Mouse (Mus musculus): ENCODE results near the gene Gm28363. TPM values are rescaled to one million over a fixed set of nuclear protein-coding genes. Genes with fewer than 3 reads are reported as not detected.
"Not testable (repeated sequence)": the region's sequence is repeated elsewhere in the genome, so short reads cannot be mapped to it uniquely, and the experiment has no call there.

Gm28363 gene
- not detected in 2 replicates for polyA plus RNA-seq (2016; fragmentation: Nextera tagmentation; extraction: Ambion mirVana)

DNA sequence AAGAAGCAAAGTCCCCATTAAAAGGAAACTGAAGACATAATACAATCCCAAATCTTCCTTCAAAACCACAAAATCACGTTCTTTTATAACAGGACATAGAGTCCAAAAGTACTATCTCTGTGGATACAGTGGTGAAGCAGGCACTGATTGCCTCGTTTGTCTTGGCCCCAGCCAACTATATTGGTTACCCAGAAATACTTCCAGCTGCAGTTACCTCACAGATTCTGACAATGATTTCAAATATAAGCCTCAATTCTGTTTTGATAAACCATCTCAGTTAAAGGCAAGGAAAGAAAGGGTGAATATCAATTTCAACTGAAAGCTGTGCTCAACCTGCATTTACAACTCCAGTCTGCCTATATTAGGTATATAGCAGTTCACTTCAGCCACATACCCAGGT is at the start of gene Gm28363:
Gm28363 (plus strand) TSS at position 301 of the 400 bp plus-strand sequence.
- H3K9me3 ChIP-seq; ATAC-seq (ENCODE audit: low FRiP score); H3K9ac ChIP-seq; H3K4me3 ChIP-seq (replicated peaks); H3K4me1 ChIP-seq; H3K36me3 ChIP-seq (replicated peaks); H3K27ac ChIP-seq; H3K4me2 ChIP-seq; H3K27me3 ChIP-seq: not testable (repeated sequence)
- WGBS, result 65% methylated on average over 2 of the region's 2 CpGs

- not testable (repeated sequence) for H3K27me3 ChIP-seq; ATAC-seq (ENCODE audit: low FRiP score); H3K9me3 ChIP-seq; H3K4me1 ChIP-seq; H3K4me3 ChIP-seq (replicated peaks); H3K4me2 ChIP-seq; H3K27ac ChIP-seq; H3K9ac ChIP-seq; H3K36me3 ChIP-seq (replicated peaks)
- 63% methylated on average over 1 of the region's 1 CpGs for WGBS
Measured at GRCm38 (mm10) chr1:117650236-117650635, 46.7 kb upstream of the Gm28363 start.

Other genes starting within 250 kb of the Gm28363 start
- not detected in 2 replicates for gene B020011L13Rik, start 84.0 kb downstream of the Gm28363 start, polyA plus RNA-seq (2016; fragmentation: Nextera tagmentation; extraction: Ambion mirVana)
- not detected in 2 replicates for gene Gm28360, start 132.9 kb downstream of the Gm28363 start, polyA plus RNA-seq (2016; fragmentation: Nextera tagmentation; extraction: Ambion mirVana)
- gene Gm28168, start 230.9 kb downstream of the Gm28363 start, polyA plus RNA-seq (2016; fragmentation: Nextera tagmentation; extraction: Ambion mirVana), result not detected in 2 replicates